Mouse (Mus musculus) layer of hippocampus, adult 8-10 months (tissue): Measurements from ENCODE around the gene Myo18a. TPM values are rescaled to one million over a fixed set of nuclear protein-coding genes. Genes with fewer than 3 reads are reported as not detected.
"Not testable (repeated sequence)": the region's sequence is repeated elsewhere in the genome, so short reads cannot be mapped to it uniquely, and the experiment has no call there.

Experiments used
- DNase-seq, 2 experiments: peaks; one replicate each; pipeline ENCODE4 v3.0.0; 2022; ENCODE audit warnings: low spot score in 2 of 2
- total RNA-seq, 4 experiments: library from RNA; stranded (reverse); gene quantifications; 2 replicates each; pipeline ENCODE4 v1.2.4; 2022

Gene Myo18a
- total RNA-seq, result 100 to 1,000 TPM; 136 to 156 (median 149) TPM

- DNase-seq, result peak; percentile 29 to 75
Measured at GRCm38 (mm10) chr11:77762783-77763672, at the start of gene Myo18a. Gene Myo18a, plus strand, starts transcription at chr11:77763246.

GRCm38 (mm10) chr11:77713736-77714135, 49.3 kb upstream of the Myo18a start:
- no peak for DNase-seq

GRCm38 (mm10) chr11:77719055-77719454, 44.0 kb upstream of the Myo18a start:
- DNase-seq, result no peak

- DNase-seq, result no peak
Measured at GRCm38 (mm10) chr11:77721389-77721788, 41.7 kb upstream of the Myo18a start.

GRCm38 (mm10) chr11:77724766-77725165, 38.3 kb upstream of the Myo18a start:
- no peak for DNase-seq

- no peak for DNase-seq
Measured at GRCm38 (mm10) chr11:77725183-77725582, 37.9 kb upstream of the Myo18a start, which contains the start of gene Cryba1. Gene Cryba1, minus strand, starts transcription at chr11:77725283.

GRCm38 (mm10) chr11:77728587-77728986, 34.5 kb upstream of the Myo18a start:
- no peak for DNase-seq

- DNase-seq, result peak; percentile 50 to 91
Measured at GRCm38 (mm10) chr11:77737289-77737688, 25.8 kb upstream of the Myo18a start.

- DNase-seq, result no peak
Measured at GRCm38 (mm10) chr11:77738555-77738954, 24.5 kb upstream of the Myo18a start.

GRCm38 (mm10) chr11:77743966-77744365, 19.1 kb upstream of the Myo18a start:
- DNase-seq, result no peak

GRCm38 (mm10) chr11:77746652-77747051, 16.4 kb upstream of the Myo18a start:
- no peak for DNase-seq

GRCm38 (mm10) chr11:77747103-77747502, 15.9 kb upstream of the Myo18a start:
- not testable (repeated sequence) for DNase-seq

GRCm38 (mm10) chr11:77748996-77749395, 14.1 kb upstream of the Myo18a start:
- no peak for DNase-seq

- no peak for DNase-seq
Measured at GRCm38 (mm10) chr11:77752525-77752924, 10.5 kb upstream of the Myo18a start.

- no peak for DNase-seq
Measured at GRCm38 (mm10) chr11:77753469-77753868, 9.6 kb upstream of the Myo18a start.

GRCm38 (mm10) chr11:77760031-77760430, 3.0 kb upstream of the Myo18a start:
- DNase-seq, result no peak

GRCm38 (mm10) chr11:77763673-77764340, 761 bp downstream of the Myo18a start:
- peak; percentile 32 to 37 for DNase-seq

GRCm38 (mm10) chr11:77764694-77765458, 1.8 kb downstream of the Myo18a start:
- DNase-seq, result peak; percentile 57 to 58

GRCm38 (mm10) chr11:77765459-77765777, 2.4 kb downstream of the Myo18a start:
- DNase-seq, result no peak

- DNase-seq, result peak; percentile 31 to 41
Measured at GRCm38 (mm10) chr11:77766351-77767001, 3.4 kb downstream of the Myo18a start.

- DNase-seq, result no peak
Measured at GRCm38 (mm10) chr11:77769496-77769895, 6.5 kb downstream of the Myo18a start.
